Mouse (Mus musculus) liver, postnatal 0 days (tissue): ENCODE data around the gene Trp53i11.

ENCODE experiments used
- CTCF ChIP-seq: sonication (generic); IDR thresholded peaks from 2 replicates; pipeline ENCODE4 v1.5.1; 2016; ENCODE audit warnings: antibody characterized with exemption, low read depth
- EP300 ChIP-seq: IDR thresholded peaks from 2 replicates; pipeline ENCODE4 v1.6.1; 2016; ENCODE audit warnings: antibody characterized with exemption, low read depth, mild to moderate bottlenecking

- no peak for TF ChIP-seq CTCF
- TF ChIP-seq EP300 = no peak
These were observed 26.8 kb upstream of the Trp53i11 start for GRCm38 (mm10) chr2:93160467-93161035.
